Mouse (Mus musculus): ENCODE data around the gene Ciz1. TPM values are rescaled to one million over a fixed set of nuclear protein-coding genes. Genes with fewer than 3 reads are reported as not detected.

The Ciz1 gene
- polyA plus RNA-seq, 1 experiment from 2014 or later, result 46.9 TPM

DNA sequence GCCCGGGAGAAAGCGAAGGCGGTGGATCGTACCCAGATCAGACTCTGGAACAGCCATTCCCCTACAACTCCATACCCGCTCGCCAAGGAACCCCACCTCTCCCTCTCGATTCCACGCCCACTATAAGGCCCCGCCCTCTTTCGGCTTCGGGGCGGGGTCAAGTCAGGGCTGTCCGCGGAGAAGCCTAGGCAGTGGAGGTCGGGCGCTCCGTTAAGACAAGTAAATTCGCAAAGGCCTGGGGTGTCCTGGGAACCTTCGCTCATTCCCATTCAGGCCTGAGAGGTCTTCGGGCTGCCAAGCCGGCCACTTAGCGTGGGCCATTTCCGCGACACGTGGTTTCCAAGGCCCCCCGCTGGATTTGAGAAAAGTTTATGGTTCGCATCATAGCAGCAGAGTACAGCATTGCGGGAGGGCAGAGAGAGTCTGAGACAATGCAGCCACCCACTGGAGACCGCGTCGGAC lies 43.4 kb downstream of the Ciz1 start, which contains the start of gene Ptges2:
Ptges2 (plus strand) TSS at position 413 of the 462 bp plus-strand sequence.
- Histone ChIP-seq H3K36me3 (ENCODE audit: control insufficient read depth, insufficient read depth, low read length) (no peaks in the 10 kb centered on the region), H3K4me3 (ENCODE audit: low read depth, low read length) (peak within 1 kb of the TSS; percentile 83), H3K4me1 (ENCODE audit: control insufficient read depth, insufficient read depth, low read length) (peaks cover 10% of the 10 kb centered on the region), H3K9me3 (ENCODE audit: control insufficient read depth, low read length) (no peaks in the 10 kb centered on the region), H3K27me3 (ENCODE audit: control insufficient read depth, insufficient read depth, low read length) (no peaks in the 10 kb centered on the region), H3K9ac (ENCODE audit: low read length) (peak within 1 kb of the TSS; percentile 80), H3K27ac (ENCODE audit: low read depth, low read length) (peak within 1 kb of the TSS; percentile 64), H3K4me2 (peak within 1 kb of the TSS; percentile 74)
- ATAC-seq (ENCODE audit: low FRiP score) (peak; percentile 91), DNase-seq (ENCODE audit: low spot score, missing footprints) (peak; percentile 100)
- under 1% methylated on average over 31 of the region's 31 CpGs for WGBS

DNA sequence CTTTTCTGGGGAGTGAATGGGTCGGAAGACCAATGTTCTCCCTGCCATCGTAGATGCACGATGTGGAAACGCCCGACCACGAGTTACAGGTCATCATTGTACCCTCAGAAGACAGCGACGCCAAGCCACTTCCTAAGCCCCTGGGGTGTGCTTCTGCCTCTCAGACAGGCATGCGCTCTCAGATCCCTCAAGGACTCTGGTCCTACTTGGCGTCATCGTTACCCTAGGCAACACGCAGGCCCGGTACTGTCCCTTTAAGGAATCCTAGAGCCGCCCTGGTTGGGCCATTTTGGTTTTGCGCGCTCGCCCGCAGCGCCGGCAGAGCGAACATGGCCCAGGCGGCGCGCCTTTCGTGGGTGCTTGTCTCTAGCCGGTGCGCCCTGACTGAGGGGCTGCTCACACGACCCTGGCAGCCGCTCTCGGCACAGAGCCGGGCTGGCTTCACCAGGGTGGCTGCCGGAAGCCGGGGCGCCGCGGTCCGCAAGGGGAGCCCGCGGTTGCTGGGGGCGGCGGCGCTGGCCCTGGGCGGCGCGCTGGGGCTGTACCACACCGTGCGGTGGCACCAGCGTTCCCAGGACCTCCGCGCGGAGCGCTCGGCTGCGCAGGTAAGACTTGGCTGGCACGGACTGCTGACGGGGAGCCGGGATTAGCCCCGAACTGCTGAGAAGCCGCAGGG lies 44.0 kb downstream of the Ciz1 start:
- no peaks in the 10 kb centered on the region for H3K27me3 ChIP-seq (ENCODE audit: control insufficient read depth, insufficient read depth, low read length)
- H3K4me1 ChIP-seq (ENCODE audit: control insufficient read depth, insufficient read depth, low read length), result peaks cover 10% of the 10 kb centered on the region
- peak overlapping the region; percentile 83 for H3K4me3 ChIP-seq (ENCODE audit: low read depth, low read length)
- no peaks in the 10 kb centered on the region for H3K36me3 ChIP-seq (ENCODE audit: control insufficient read depth, insufficient read depth, low read length)
- ATAC-seq (ENCODE audit: low FRiP score), result peak; percentile 95
- under 1% methylated on average over 59 of the region's 59 CpGs for WGBS
- no peaks in the 10 kb centered on the region for H3K9me3 ChIP-seq (ENCODE audit: control insufficient read depth, low read length)
- peak overlapping the region; percentile 80 for H3K9ac ChIP-seq (ENCODE audit: low read length)
- H3K27ac ChIP-seq (ENCODE audit: low read depth, low read length), result peak overlapping the region; percentile 64
- DNase-seq (ENCODE audit: low spot score, missing footprints), result no peak
- H3K4me2 ChIP-seq, result peak overlapping the region; percentile 74

DNA sequence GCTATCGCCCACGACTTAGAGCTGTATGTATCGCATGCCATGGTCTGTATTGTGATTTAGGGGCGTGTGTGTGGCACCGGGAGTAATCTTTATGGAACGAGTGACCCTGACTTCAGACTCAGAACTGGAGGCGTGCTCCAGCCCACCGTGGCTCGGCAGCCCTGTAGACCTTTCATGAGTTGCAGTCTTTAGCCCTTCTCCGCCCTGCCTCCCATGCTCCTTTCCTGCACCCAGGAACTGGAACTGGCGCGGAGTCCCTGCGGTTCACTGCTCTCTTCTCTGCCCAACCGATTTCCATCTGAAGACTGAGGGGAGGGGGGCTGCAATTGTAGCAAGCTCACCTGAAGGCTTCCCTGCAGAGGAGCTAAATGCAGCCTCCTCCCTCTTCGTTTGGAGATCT lies 44.6 kb downstream of the Ciz1 start:
- H3K4me1 ChIP-seq (ENCODE audit: control insufficient read depth, insufficient read depth, low read length), result peaks cover 10% of the 10 kb centered on the region
- DNase-seq (ENCODE audit: low spot score, missing footprints), result no peak
- no peaks in the 10 kb centered on the region for H3K27me3 ChIP-seq (ENCODE audit: control insufficient read depth, insufficient read depth, low read length)
- H3K27ac ChIP-seq (ENCODE audit: low read depth, low read length), result no peak overlapping the region
- peak overlapping the region; percentile 80 for H3K9ac ChIP-seq (ENCODE audit: low read length)
- WGBS, result 0% methylated on average over 15 of the region's 15 CpGs
- peak overlapping the region; percentile 83 for H3K4me3 ChIP-seq (ENCODE audit: low read depth, low read length)
- no peaks in the 10 kb centered on the region for H3K36me3 ChIP-seq (ENCODE audit: control insufficient read depth, insufficient read depth, low read length)
- no peaks in the 10 kb centered on the region for H3K9me3 ChIP-seq (ENCODE audit: control insufficient read depth, low read length)
- H3K4me2 ChIP-seq, result peak overlapping the region; percentile 74
- ATAC-seq (ENCODE audit: low FRiP score), result no peak

DNA sequence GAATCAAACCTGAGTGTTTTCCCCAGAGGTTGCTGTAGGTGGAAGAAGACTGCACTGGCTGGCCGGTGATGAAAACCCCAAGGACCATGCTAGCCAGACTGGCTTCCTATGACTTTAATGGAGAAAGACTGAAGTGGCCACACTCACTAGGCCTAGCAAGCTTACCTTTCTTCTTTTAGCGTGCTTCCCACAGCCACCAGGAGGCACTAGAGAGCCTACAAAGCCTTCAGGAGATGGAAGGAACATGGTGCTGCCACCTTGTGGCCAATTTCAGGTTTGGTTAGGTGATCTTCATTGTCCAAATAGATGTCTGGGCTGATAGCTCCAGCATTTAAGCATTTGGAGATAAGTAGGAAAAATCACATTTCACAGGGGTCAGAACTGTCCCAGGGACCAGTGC lies 52.5 kb downstream of the Ciz1 start:
- DNase-seq (ENCODE audit: low spot score, missing footprints) (peak; percentile 99), ATAC-seq (ENCODE audit: low FRiP score) (0 out of 2 replicates have a peak, but pooled peaks have one; percentile 24)
- Histone ChIP-seq H3K36me3 (ENCODE audit: control insufficient read depth, insufficient read depth, low read length) (no peaks in the 10 kb centered on the region), H3K4me2 (no peak overlapping the region), H3K4me3 (ENCODE audit: low read depth, low read length) (no peak overlapping the region), H3K27ac (ENCODE audit: low read depth, low read length) (no peak overlapping the region), H3K9ac (ENCODE audit: low read length) (no peak overlapping the region), H3K27me3 (ENCODE audit: control insufficient read depth, insufficient read depth, low read length) (no peaks in the 10 kb centered on the region), H3K9me3 (ENCODE audit: control insufficient read depth, low read length) (no peaks in the 10 kb centered on the region), H3K4me1 (ENCODE audit: control insufficient read depth, insufficient read depth, low read length) (no peaks in the 10 kb centered on the region)
- 35% methylated on average over 2 of the region's 2 CpGs for WGBS

DNA sequence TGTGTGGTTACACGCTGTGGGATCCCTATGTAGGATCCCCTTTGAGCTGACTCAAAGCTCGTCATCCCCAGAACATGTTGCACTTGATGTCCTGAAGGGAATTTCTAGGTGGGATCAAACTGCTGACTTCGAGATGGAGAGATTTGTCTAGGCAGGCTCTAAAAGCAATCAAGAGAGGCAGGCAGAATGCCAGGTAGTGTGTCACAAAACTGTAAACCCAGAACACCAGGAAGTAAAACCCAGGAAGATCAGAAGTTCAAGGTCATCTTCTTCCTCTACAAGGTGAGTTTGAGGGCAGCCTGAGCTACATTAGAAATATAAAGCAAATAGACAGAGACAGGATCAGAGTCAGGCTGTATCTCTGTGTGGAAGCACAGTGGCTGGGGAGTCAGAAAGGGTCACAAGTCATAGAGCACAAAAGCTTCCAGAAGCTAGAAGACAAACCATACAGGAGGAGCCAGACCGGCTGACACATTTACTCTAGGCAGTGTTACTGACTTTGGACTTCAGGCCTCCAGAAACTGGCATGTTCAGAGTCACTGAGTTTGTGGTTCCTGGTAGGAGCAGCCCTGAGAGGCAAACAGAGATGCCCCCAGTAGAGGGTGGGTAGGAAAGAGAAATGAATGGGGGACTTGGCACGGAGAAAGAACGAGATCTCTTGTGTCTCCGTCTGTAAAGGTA lies 55.2 kb downstream of the Ciz1 start:
- no peaks in the 10 kb centered on the region for H3K4me1 ChIP-seq (ENCODE audit: control insufficient read depth, insufficient read depth, low read length)
- no peaks in the 10 kb centered on the region for H3K9me3 ChIP-seq (ENCODE audit: control insufficient read depth, low read length)
- H3K9ac ChIP-seq (ENCODE audit: low read length), result no peak overlapping the region
- no peak for ATAC-seq (ENCODE audit: low FRiP score)
- no peak overlapping the region for H3K4me2 ChIP-seq
- DNase-seq (ENCODE audit: low spot score, missing footprints), result no peak
- no peak overlapping the region for H3K27ac ChIP-seq (ENCODE audit: low read depth, low read length)
- WGBS, result 90% methylated on average over 7 of the region's 7 CpGs
- no peak overlapping the region for H3K4me3 ChIP-seq (ENCODE audit: low read depth, low read length)
- no peaks in the 10 kb centered on the region for H3K36me3 ChIP-seq (ENCODE audit: control insufficient read depth, insufficient read depth, low read length)
- no peaks in the 10 kb centered on the region for H3K27me3 ChIP-seq (ENCODE audit: control insufficient read depth, insufficient read depth, low read length)

DNA sequence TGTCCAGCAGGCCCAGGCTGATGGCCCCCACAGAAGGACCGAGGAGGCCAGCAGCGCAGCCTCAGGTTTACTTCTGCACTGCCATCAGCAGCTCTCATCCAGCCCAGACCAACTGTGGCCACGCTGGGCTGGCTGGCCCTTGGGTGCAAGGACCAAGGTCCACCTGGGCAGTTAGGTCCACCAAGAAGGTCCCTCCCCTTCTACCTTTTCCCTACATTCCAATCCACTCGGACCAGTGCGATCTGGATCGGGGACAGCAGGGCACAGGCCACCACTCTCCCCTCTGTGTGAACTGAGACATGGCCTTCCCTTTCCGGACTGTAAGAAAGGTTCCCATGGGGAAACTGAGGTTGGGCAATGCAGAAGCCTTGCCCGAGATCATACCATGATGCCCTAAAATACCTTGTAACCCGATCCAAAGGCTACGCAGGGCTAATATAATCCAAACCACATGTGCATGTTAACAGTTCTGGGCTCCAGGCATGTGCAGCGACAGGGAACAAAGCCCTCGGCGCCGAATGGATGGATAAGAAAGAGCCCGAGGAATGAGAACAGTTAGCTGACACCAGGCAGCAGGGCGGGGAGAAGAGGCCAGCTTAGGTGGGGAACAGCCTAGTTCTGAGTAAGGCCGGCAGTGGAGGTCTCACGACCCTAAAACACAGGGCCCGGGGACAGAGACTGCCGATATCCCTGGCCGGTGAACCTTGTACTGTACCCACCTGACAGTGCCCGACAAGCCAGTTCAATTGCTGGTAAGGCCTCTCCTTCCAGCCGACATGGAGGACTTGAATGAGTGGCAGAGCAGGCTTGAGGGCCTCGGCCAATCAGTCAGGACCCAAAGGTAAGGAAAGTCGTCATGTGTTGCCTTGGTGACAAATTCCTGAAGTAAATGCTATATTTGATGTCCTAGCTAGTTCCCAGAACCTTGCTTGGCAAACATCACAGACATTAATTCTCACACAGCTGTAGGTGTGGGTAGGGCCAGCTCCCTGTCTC lies 56.6 kb downstream of the Ciz1 start:
- H3K9me3 ChIP-seq (ENCODE audit: control insufficient read depth, low read length), result no peaks in the 10 kb centered on the region
- no peaks in the 10 kb centered on the region for H3K4me1 ChIP-seq (ENCODE audit: control insufficient read depth, insufficient read depth, low read length)
- no peaks in the 10 kb centered on the region for H3K27me3 ChIP-seq (ENCODE audit: control insufficient read depth, insufficient read depth, low read length)
- WGBS, result 71% methylated on average over 25 of the region's 25 CpGs
- no peak overlapping the region for H3K4me3 ChIP-seq (ENCODE audit: low read depth, low read length)
- ATAC-seq (ENCODE audit: low FRiP score) (no peak), DNase-seq (ENCODE audit: low spot score, missing footprints) (no peak)
- H3K9ac ChIP-seq (ENCODE audit: low read length), result no peak overlapping the region
- no peak overlapping the region for H3K27ac ChIP-seq (ENCODE audit: low read depth, low read length)
- H3K4me2 ChIP-seq, result no peak overlapping the region
- no peaks in the 10 kb centered on the region for H3K36me3 ChIP-seq (ENCODE audit: control insufficient read depth, insufficient read depth, low read length)

DNA sequence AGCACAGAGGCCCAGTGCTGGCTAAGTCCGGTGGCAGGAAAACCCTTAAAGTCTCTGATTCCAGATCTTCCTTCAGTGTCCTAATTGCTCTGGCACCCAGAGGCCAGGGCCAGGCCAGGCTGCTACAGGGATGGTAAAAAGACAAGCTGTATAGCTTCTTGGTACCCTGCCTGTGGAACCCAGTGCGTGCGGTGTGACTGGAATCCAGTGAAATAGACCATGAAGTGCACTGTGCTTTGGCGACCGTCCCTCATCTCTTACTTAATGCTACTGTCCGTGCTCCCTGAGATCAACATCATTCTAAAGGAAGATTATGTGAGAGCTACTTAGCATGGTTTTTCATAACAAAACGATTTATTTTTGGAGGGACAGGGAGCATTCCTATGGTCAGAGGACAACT lies 59.3 kb downstream of the Ciz1 start:
- H3K4me2 ChIP-seq, result no peak overlapping the region
- WGBS, result 95% methylated on average over 7 of the region's 7 CpGs
- no peak overlapping the region for H3K27ac ChIP-seq (ENCODE audit: low read depth, low read length)
- H3K9ac ChIP-seq (ENCODE audit: low read length), result no peak overlapping the region
- H3K9me3 ChIP-seq (ENCODE audit: control insufficient read depth, low read length), result no peaks in the 10 kb centered on the region
- H3K4me1 ChIP-seq (ENCODE audit: control insufficient read depth, insufficient read depth, low read length), result no peaks in the 10 kb centered on the region
- H3K4me3 ChIP-seq (ENCODE audit: low read depth, low read length), result no peak overlapping the region
- no peaks in the 10 kb centered on the region for H3K27me3 ChIP-seq (ENCODE audit: control insufficient read depth, insufficient read depth, low read length)
- H3K36me3 ChIP-seq (ENCODE audit: control insufficient read depth, insufficient read depth, low read length), result peaks cover 17% of the 10 kb centered on the region
- DNase-seq (ENCODE audit: low spot score, missing footprints), result peak; percentile 35
- no peak for ATAC-seq (ENCODE audit: low FRiP score)

DNA sequence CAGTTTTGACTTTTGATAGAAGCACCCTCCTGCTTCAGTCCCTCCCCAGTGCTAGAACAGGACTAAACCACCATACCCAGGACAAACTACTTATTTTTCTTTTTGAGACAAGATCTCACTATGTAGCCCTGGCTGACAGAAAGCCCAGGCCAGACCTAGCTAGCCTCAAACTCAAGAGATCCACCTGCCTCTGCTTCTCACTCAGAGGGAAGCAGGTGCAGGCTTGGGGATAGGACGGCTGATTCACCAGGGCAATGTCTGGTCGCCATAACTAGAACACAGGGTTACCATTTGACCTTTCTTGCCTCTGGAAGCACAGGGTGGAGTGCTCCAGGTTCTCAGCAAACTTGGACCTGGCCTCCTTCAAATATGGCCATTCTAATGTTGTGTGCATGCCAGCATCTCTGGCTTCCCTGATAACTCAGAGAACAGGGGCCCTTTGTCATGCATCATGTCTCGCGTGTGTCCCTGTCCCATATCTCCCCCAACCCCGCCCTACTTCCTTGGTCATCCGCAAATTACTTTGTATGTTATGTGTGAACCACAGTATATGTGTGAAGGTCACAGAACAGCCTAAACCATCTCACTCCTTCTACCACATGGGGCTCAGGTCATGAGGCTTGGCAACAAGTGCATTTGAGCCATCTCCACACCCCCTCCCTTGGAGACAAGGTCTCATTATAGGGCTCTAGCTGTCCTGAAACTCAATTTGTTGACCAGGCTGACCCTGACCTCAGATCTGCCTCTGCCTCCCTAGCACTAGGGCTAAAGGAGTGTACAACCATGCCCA lies 60.8 kb downstream of the Ciz1 start:
- ATAC-seq (ENCODE audit: low FRiP score) (no peak), DNase-seq (ENCODE audit: low spot score, missing footprints) (peak; percentile 76)
- Histone ChIP-seq H3K9ac (ENCODE audit: low read length) (no peak overlapping the region), H3K27me3 (ENCODE audit: control insufficient read depth, insufficient read depth, low read length) (no peaks in the 10 kb centered on the region), H3K4me3 (ENCODE audit: low read depth, low read length) (no peak overlapping the region), H3K9me3 (ENCODE audit: control insufficient read depth, low read length) (no peaks in the 10 kb centered on the region), H3K4me1 (ENCODE audit: control insufficient read depth, insufficient read depth, low read length) (no peaks in the 10 kb centered on the region), H3K36me3 (ENCODE audit: control insufficient read depth, insufficient read depth, low read length) (peaks cover 24% of the 10 kb centered on the region), H3K4me2 (no peak overlapping the region), H3K27ac (ENCODE audit: low read depth, low read length) (no peak overlapping the region)
- WGBS, result 91% methylated on average over 6 of the region's 6 CpGs
